Mouse (Mus musculus) heart, postnatal 0 days (tissue): ENCODE measurements around the gene Gm3336. TPM values are rescaled to one million over a fixed set of nuclear protein-coding genes. Genes with fewer than 3 reads are reported as not detected.
A peak's percentile ranks its signal among the peaks of the same experiment; 100 is the strongest.

Experiments
- ATAC-seq: fragments of 200-750 bp; cut with Nextera tagmentation; 2 replicates; pipeline ENCODE4 v1.8.0; 2017; ENCODE audit warnings: low read depth, moderate number of reproducible peaks, moderate library complexity; ENCODE audit not compliant: insufficient read depth
- DNase-seq: peaks from one replicate; pipeline ENCODE4 v3.0.0-alpha.2; 2016; ENCODE audit warnings: low spot score
- H3K27ac ChIP-seq: fragments of 300-500 bp; sonication (generic); 2 replicates; pipeline ENCODE4 v1.5.1; 2014; ENCODE audit warnings: low read depth, mild to moderate bottlenecking
- H3K27me3 ChIP-seq: fragments of 300-500 bp; sonication (generic); 2 replicates; pipeline ENCODE4 v1.6.1; 2014; ENCODE audit warnings: low read length, mixed read lengths; ENCODE audit not compliant: control insufficient read depth, insufficient read depth
- H3K36me3 ChIP-seq: fragments of 300-500 bp; sonication (generic); replicated peaks from 2 replicates; pipeline ENCODE4 v1.6.1; 2014; ENCODE audit warnings: low read length, mixed read lengths; ENCODE audit not compliant: control insufficient read depth, insufficient read depth
- H3K4me1 ChIP-seq: fragments of 300-500 bp; sonication (generic); 2 replicates; pipeline ENCODE4 v1.6.1; 2014; ENCODE audit warnings: antibody characterized with exemption; ENCODE audit not compliant: control insufficient read depth, insufficient read depth
- H3K4me2 ChIP-seq: fragments of 300-500 bp; sonication (generic); 2 replicates; pipeline ENCODE4 v1.6.1; 2014; ENCODE audit warnings: low read depth, mild to moderate bottlenecking, low read length, moderate library complexity
- H3K4me3 ChIP-seq: fragments of 300-500 bp; sonication (generic); 2 replicates; pipeline ENCODE4 v1.5.1; 2014; ENCODE audit warnings: low read depth, low read length
- H3K9ac ChIP-seq: fragments of 300-500 bp; sonication (generic); replicated peaks from 2 replicates; pipeline ENCODE4 v1.6.1; 2014; ENCODE audit warnings: low read depth, low read length, mixed read lengths
- H3K9me3 ChIP-seq: fragments of 300-500 bp; sonication (generic); replicated peaks from 2 replicates; pipeline ENCODE4 v1.6.1; 2016; ENCODE audit warnings: low read length; ENCODE audit not compliant: control insufficient read depth
- CTCF ChIP-seq: IDR thresholded peaks from 2 replicates; pipeline ENCODE4 v1.5.1; 2016; ENCODE audit warnings: antibody characterized with exemption, control low read depth, low read depth
- EP300 ChIP-seq: IDR thresholded peaks from 2 replicates; pipeline ENCODE4 v1.6.1; 2016; ENCODE audit warnings: antibody characterized with exemption, low read depth
- WGBS: fragments of 180-500 bp; shearing (Covaris S2); extraction: QIAGEN DNeasy Blood & Tissue Kit; methylation state at CpG from one replicate; pipeline ENCODE4 v1.1.7; 2014; 5-methylcytosine and 5-hydroxymethylcytosine counted together
- polyA plus RNA-seq: library from polyadenylated mRNA; unstranded; fragments of >200 nt; fragmentation: Nextera tagmentation; extraction: Ambion mirVana; gene quantifications from 2 replicates; pipeline ENCODE4 v1.2.1, GENCODE M21; 2015
- total RNA-seq: library from RNA; depleted of rRNA; stranded (reverse); fragments of >200 nt; gene quantifications from 2 replicates; pipeline ENCODE4 v1.2.3, GENCODE M21; 2014; ENCODE audit warnings: low replicate concordance

Gm3336 gene
- total and polyA plus RNA-seq, 2 experiments from 2014 or later, result not detected

- TF ChIP-seq EP300 (no peak), CTCF (no peak)
- Histone ChIP-seq H3K4me2 (no peak overlapping the region), H3K36me3 (no peaks in the 10 kb centered on the region), H3K9me3 (no peaks in the 10 kb centered on the region), H3K4me3 (no peak overlapping the region), H3K27ac (no peak overlapping the region), H3K4me1 (no peaks in the 10 kb centered on the region), H3K9ac (no peak overlapping the region), H3K27me3 (0 out of 2 replicates have a peak, but pooled peaks cover 8% of the 10 kb centered on the region)
- DNase-seq, result no peak
- ATAC-seq, result no peak
- whole genome bisulfite sequencing, result 49% methylated on average over 9 of the region's 9 CpGs
Measured at GRCm38 (mm10) chr8:70719796-70720270, 1.5 kb downstream of the Gm3336 start.

GRCm38 (mm10) chr8:70720739-70721138 is 2.4 kb downstream of the Gm3336 start:
- ATAC-seq (peak; percentile 62; the same call in 1 of the 2 replicates), DNase-seq (peak; percentile 43)
- H3K4me2 ChIP-seq, result no peak overlapping the region
- H3K9me3 ChIP-seq, result no peaks in the 10 kb centered on the region
- 1% methylated on average over 3 of the region's 3 CpGs for WGBS
- 0 out of 2 replicates have a peak, but pooled peaks cover 8% of the 10 kb centered on the region for H3K27me3 ChIP-seq
- H3K4me1 ChIP-seq, result no peaks in the 10 kb centered on the region
- no peak overlapping the region for H3K27ac ChIP-seq
- no peaks in the 10 kb centered on the region for H3K36me3 ChIP-seq
- no peak overlapping the region for H3K4me3 ChIP-seq
- no peak overlapping the region for H3K9ac ChIP-seq
- TF ChIP-seq EP300 (no peak), CTCF (peak; percentile 96)

GRCm38 (mm10) chr8:70721601-70722000 is 3.3 kb downstream of the Gm3336 start:
- DNase-seq, result no peak
- no peaks in the 10 kb centered on the region for H3K36me3 ChIP-seq
- H3K9me3 ChIP-seq, result no peaks in the 10 kb centered on the region
- H3K9ac ChIP-seq, result no peak overlapping the region
- TF ChIP-seq CTCF (no peak), EP300 (no peak)
- no peaks in the 10 kb centered on the region for H3K4me1 ChIP-seq
- no peak overlapping the region for H3K4me2 ChIP-seq
- H3K4me3 ChIP-seq, result no peak overlapping the region
- no peak overlapping the region for H3K27ac ChIP-seq
- H3K27me3 ChIP-seq, result peaks cover 14% of the 10 kb centered on the region; the same call in 1 of the 2 replicates
- 78% methylated on average over 8 of the region's 8 CpGs for WGBS
- ATAC-seq, result no peak

- H3K9ac ChIP-seq, result no peak within 1 kb of the TSS
- H3K36me3 ChIP-seq, result no peaks in the 10 kb centered on the region
- 52% methylated on average over 7 of the region's 7 CpGs for WGBS
- H3K9me3 ChIP-seq, result no peaks in the 10 kb centered on the region
- no peak for ATAC-seq
- no peak within 1 kb of the TSS for H3K4me3 ChIP-seq
- H3K27ac ChIP-seq, result no peak within 1 kb of the TSS
- DNase-seq, result no peak
- no peak within 1 kb of the TSS for H3K4me2 ChIP-seq
- H3K27me3 ChIP-seq, result peaks cover 29% of the 10 kb centered on the region
- TF ChIP-seq EP300 (no peak), CTCF (no peak)
- H3K4me1 ChIP-seq, result no peaks in the 10 kb centered on the region
Measured at GRCm38 (mm10) chr8:70723486-70724210, 5.3 kb downstream of the Gm3336 start, which contains the start of gene Pde4c. Gene Pde4c (plus strand): TSS chr8:70723720.

GRCm38 (mm10) chr8:70724216-70724615 is 5.9 kb downstream of the Gm3336 start:
- H3K4me3 ChIP-seq, result no peak overlapping the region
- H3K4me2 ChIP-seq, result no peak overlapping the region
- WGBS, result 67% methylated on average over 12 of the region's 12 CpGs
- ATAC-seq, result no peak
- TF ChIP-seq EP300 (no peak), CTCF (no peak)
- no peak overlapping the region for H3K9ac ChIP-seq
- H3K36me3 ChIP-seq, result no peaks in the 10 kb centered on the region
- H3K27me3 ChIP-seq, result peaks cover 34% of the 10 kb centered on the region
- H3K4me1 ChIP-seq, result no peaks in the 10 kb centered on the region
- H3K27ac ChIP-seq, result no peak overlapping the region
- no peak for DNase-seq
- no peaks in the 10 kb centered on the region for H3K9me3 ChIP-seq
